Mouse (Mus musculus) MEL (cell line): Measurements from ENCODE around the gene Mapkap1. TPM values are rescaled to one million over a fixed set of nuclear protein-coding genes. Genes with fewer than 3 reads are reported as not detected.
A peak's percentile ranks its signal among the peaks of the same experiment; 100 is the strongest.

ENCODE experiments used
- DNase-seq: peaks from one replicate; pipeline ENCODE4 v3.0.0; 2011; ENCODE audit warnings: low read depth, low spot score
- H3K27ac ChIP-seq: 2 replicates; pipeline ENCODE4 v1.5.1; 2012; ENCODE audit warnings: low read depth, mild to moderate bottlenecking, control low read depth, low read length, moderate library complexity; ENCODE audit not compliant: control insufficient read depth
- H3K27me3 ChIP-seq, 2 experiments: fragments of 150-350 bp in 1 of 2; sonication (generic) in 1 of 2; 2 replicates each; pipeline ENCODE4 v1.6.1; 2012; ENCODE audit warnings: low read length in 2 of 2, mild to moderate bottlenecking in 2 of 2, improper control_type of control experiment in 1 of 2, moderate library complexity in 1 of 2; ENCODE audit not compliant: insufficient read depth in 2 of 2, control insufficient read depth in 1 of 2
- H3K36me3 ChIP-seq, 2 experiments: 2 replicates each; pipeline ENCODE4 v1.6.1; 2012 to 2014; ENCODE audit warnings: low read length in 2 of 2, improper control_type of control experiment in 1 of 2, inconsistent platforms in 1 of 2, mild to moderate bottlenecking in 1 of 2; ENCODE audit not compliant: insufficient read depth in 2 of 2, control insufficient read depth in 1 of 2
- H3K4me1 ChIP-seq, 2 experiments: fragments of 150-350 bp in 1 of 2; sonication (generic) in 1 of 2; 2 replicates each; pipeline ENCODE4 v1.6.1; 2012; ENCODE audit warnings: low read length in 2 of 2, improper control_type of control experiment in 1 of 2, mild to moderate bottlenecking in 1 of 2; ENCODE audit not compliant: insufficient read depth in 2 of 2, control insufficient read depth in 1 of 2
- H3K4me3 ChIP-seq, 2 experiments: fragments of 150-350 bp in 1 of 2; sonication (generic) in 1 of 2; 2 replicates each; pipeline ENCODE4 v1.5.1; 2012; ENCODE audit warnings: low read depth in 2 of 2, low read length in 2 of 2, mild to moderate bottlenecking in 2 of 2, moderate library complexity in 2 of 2, control low read depth in 1 of 2, improper control_type of control experiment in 1 of 2; ENCODE audit not compliant: control insufficient read depth in 1 of 2, insufficient read depth in 1 of 2
- H3K79me2 ChIP-seq: 2 replicates; pipeline ENCODE4 v1.6.1; 2012; ENCODE audit warnings: mild to moderate bottlenecking, low read length, moderate library complexity; ENCODE audit not compliant: control insufficient read depth, poor library complexity, insufficient read depth
- H3K9ac ChIP-seq: 2 replicates; pipeline ENCODE4 v1.6.1; 2012; ENCODE audit warnings: low read depth, mild to moderate bottlenecking, control low read depth, low read length, moderate library complexity; ENCODE audit not compliant: control insufficient read depth, poor library complexity, severe bottlenecking
- H3K9me3 ChIP-seq: fragments of 150-350 bp; sonication (generic); replicated peaks from 2 replicates; pipeline ENCODE4 v1.6.1; 2012; ENCODE audit warnings: mild to moderate bottlenecking, low read length, improper control_type of control experiment, moderate library complexity; ENCODE audit not compliant: insufficient read depth
- BHLHE40 ChIP-seq: IDR thresholded peaks from 2 replicates; pipeline ENCODE4 v1.6.1; 2012; ENCODE audit warnings: low read depth, mild to moderate bottlenecking, inconsistent platforms, low read length, improper control_type of control experiment, borderline replicate concordance
- CTCF ChIP-seq, 3 experiments: IDR thresholded peaks in 2 of 3; conservative IDR thresholded peaks in 1 of 3; 2 replicates each; pipeline ENCODE4 v1.5.1; 2011 to 2012; ENCODE audit warnings: low read length in 3 of 3, low read depth in 2 of 3, mild to moderate bottlenecking in 2 of 3, improper control_type of control experiment in 1 of 3, inconsistent platforms in 1 of 3, mixed read lengths in 1 of 3, moderate library complexity in 1 of 3; ENCODE audit not compliant: control insufficient read depth in 1 of 3, insufficient read depth in 1 of 3, poor library complexity in 1 of 3, severe bottlenecking in 1 of 3
- ELF1 ChIP-seq: IDR thresholded peaks from 2 replicates; pipeline ENCODE4 v1.6.1; 2014; ENCODE audit warnings: low read depth, mild to moderate bottlenecking, inconsistent platforms, low read length, improper control_type of control experiment, moderate library complexity
- EP300 ChIP-seq, 2 experiments: IDR thresholded peaks; 2 replicates each; pipeline ENCODE4 v1.6.1; 2011; ENCODE audit warnings: improper control_type of control experiment in 2 of 2, low read length in 2 of 2, low read depth in 1 of 2, mild to moderate bottlenecking in 1 of 2
- ETS1 ChIP-seq: IDR thresholded peaks from 2 replicates; pipeline ENCODE4 v1.6.1; 2012; ENCODE audit warnings: low read depth, mild to moderate bottlenecking, inconsistent platforms, low read length, improper control_type of control experiment, moderate library complexity
- HCFC1 ChIP-seq: IDR thresholded peaks from 2 replicates; pipeline ENCODE4 v1.6.1; 2012; ENCODE audit warnings: low read depth, mild to moderate bottlenecking, inconsistent platforms, low read length, improper control_type of control experiment, moderate library complexity
- JUND ChIP-seq: IDR thresholded peaks from 2 replicates; pipeline ENCODE4 v1.6.1; 2011; ENCODE audit warnings: low read depth, mild to moderate bottlenecking, improper control_type of control experiment, low read length
- MAX ChIP-seq: IDR thresholded peaks from 2 replicates; pipeline ENCODE4 v1.6.1; 2011; ENCODE audit warnings: low read length, improper control_type of control experiment
- MAZ ChIP-seq: IDR thresholded peaks from 2 replicates; pipeline ENCODE4 v1.6.1; 2012; ENCODE audit warnings: low read depth, mild to moderate bottlenecking, inconsistent platforms, low read length, improper control_type of control experiment
- MEF2A ChIP-seq: IDR thresholded peaks from 2 replicates; pipeline ENCODE4 v1.6.1; 2014; ENCODE audit warnings: low read depth, mild to moderate bottlenecking, inconsistent platforms, low read length, improper control_type of control experiment; ENCODE audit not compliant: poor library complexity, insufficient replicate concordance, severe bottlenecking; ENCODE audit errors: extremely low read depth
- MXI1 ChIP-seq: IDR thresholded peaks from 2 replicates; pipeline ENCODE4 v1.6.1; 2011; ENCODE audit warnings: mild to moderate bottlenecking, low read depth, low read length, improper control_type of control experiment
- NELFE ChIP-seq: IDR thresholded peaks from 2 replicates; pipeline ENCODE4 v1.6.1; 2011; ENCODE audit warnings: low read depth, low read length, improper control_type of control experiment
- NRF1 ChIP-seq: IDR thresholded peaks from 2 replicates; pipeline ENCODE4 v1.6.1; 2014; ENCODE audit warnings: low read depth, mild to moderate bottlenecking, inconsistent platforms, low read length, improper control_type of control experiment, moderate library complexity; ENCODE audit not compliant: poor library complexity, insufficient read depth, severe bottlenecking
- POLR2A ChIP-seq, 2 experiments: IDR thresholded peaks; 2 replicates each; pipeline ENCODE4 v1.6.1; 2011 to 2012; ENCODE audit warnings: low read length in 2 of 2, mild to moderate bottlenecking in 2 of 2, control low read depth in 1 of 2, improper control_type of control experiment in 1 of 2, low read depth in 1 of 2, moderate library complexity in 1 of 2; ENCODE audit not compliant: control insufficient read depth in 1 of 2, insufficient read depth in 1 of 2, poor library complexity in 1 of 2
- POLR2AphosphoS2 ChIP-seq: IDR thresholded peaks from 2 replicates; pipeline ENCODE4 v1.6.1; 2011; ENCODE audit warnings: low read length, improper control_type of control experiment
- POLR2AphosphoS5 ChIP-seq: IDR thresholded peaks from 2 replicates; pipeline ENCODE4 v1.6.1; 2012; ENCODE audit warnings: low read depth, borderline replicate concordance, mild to moderate bottlenecking, inconsistent platforms, low read length, moderate library complexity, mixed read lengths
- SIN3A ChIP-seq: IDR thresholded peaks from 2 replicates; pipeline ENCODE4 v1.6.1; 2012; ENCODE audit warnings: low read length, improper control_type of control experiment, inconsistent platforms
- TBP ChIP-seq: IDR thresholded peaks from 2 replicates; pipeline ENCODE4 v1.8.0; 2011; ENCODE audit warnings: low read depth, low read length, improper control_type of control experiment
- TCF12 ChIP-seq: IDR thresholded peaks from 2 replicates; pipeline ENCODE4 v1.6.1; 2014; ENCODE audit warnings: low read depth, mild to moderate bottlenecking, inconsistent platforms, low read length, improper control_type of control experiment, moderate library complexity
- UBTF ChIP-seq: IDR thresholded peaks from 2 replicates; pipeline ENCODE4 v1.6.1; 2012; ENCODE audit warnings: low read depth, mild to moderate bottlenecking, inconsistent platforms, low read length, improper control_type of control experiment, moderate library complexity, borderline replicate concordance; ENCODE audit not compliant: insufficient read depth
- USF1 ChIP-seq: IDR thresholded peaks from 2 replicates; pipeline ENCODE4 v1.6.1; 2014; ENCODE audit warnings: low read depth, mild to moderate bottlenecking, inconsistent platforms, low read length, improper control_type of control experiment, moderate library complexity
- ZMIZ1 ChIP-seq: IDR thresholded peaks from 2 replicates; pipeline ENCODE4 v1.6.1; 2012; ENCODE audit warnings: low read depth, mild to moderate bottlenecking, inconsistent platforms, low read length, improper control_type of control experiment, moderate library complexity
- polyA plus RNA-seq, 2 experiments: library from polyadenylated mRNA; stranded (reverse) in 1 of 2; unstranded in 1 of 2; fragments of >175 nt in 1 of 2; fragments of >200 nt in 1 of 2; gene quantifications; 2 replicates each; pipeline versions ENCODE4 v1.2.1 to v1.2.4; 2012; ENCODE audit warnings: low replicate concordance in 2 of 2, low read depth in 1 of 2; ENCODE audit not compliant: insufficient read length in 2 of 2, insufficient read depth in 1 of 2, missing spikeins in 1 of 2
- total RNA-seq: library from RNA; depleted of rRNA; stranded (reverse); fragments of 300-350 nt; gene quantifications from 2 replicates; pipeline ENCODE4 v1.2.3, GENCODE M21; 2012; rRNA removed

Mapkap1 gene
- total RNA-seq, result 44.6 and 52.5 TPM in 2 replicates
- 10 to 100 TPM in 1 of 2 experiments, not detected in 1; 42.1 TPM for polyA plus RNA-seq

DNA sequence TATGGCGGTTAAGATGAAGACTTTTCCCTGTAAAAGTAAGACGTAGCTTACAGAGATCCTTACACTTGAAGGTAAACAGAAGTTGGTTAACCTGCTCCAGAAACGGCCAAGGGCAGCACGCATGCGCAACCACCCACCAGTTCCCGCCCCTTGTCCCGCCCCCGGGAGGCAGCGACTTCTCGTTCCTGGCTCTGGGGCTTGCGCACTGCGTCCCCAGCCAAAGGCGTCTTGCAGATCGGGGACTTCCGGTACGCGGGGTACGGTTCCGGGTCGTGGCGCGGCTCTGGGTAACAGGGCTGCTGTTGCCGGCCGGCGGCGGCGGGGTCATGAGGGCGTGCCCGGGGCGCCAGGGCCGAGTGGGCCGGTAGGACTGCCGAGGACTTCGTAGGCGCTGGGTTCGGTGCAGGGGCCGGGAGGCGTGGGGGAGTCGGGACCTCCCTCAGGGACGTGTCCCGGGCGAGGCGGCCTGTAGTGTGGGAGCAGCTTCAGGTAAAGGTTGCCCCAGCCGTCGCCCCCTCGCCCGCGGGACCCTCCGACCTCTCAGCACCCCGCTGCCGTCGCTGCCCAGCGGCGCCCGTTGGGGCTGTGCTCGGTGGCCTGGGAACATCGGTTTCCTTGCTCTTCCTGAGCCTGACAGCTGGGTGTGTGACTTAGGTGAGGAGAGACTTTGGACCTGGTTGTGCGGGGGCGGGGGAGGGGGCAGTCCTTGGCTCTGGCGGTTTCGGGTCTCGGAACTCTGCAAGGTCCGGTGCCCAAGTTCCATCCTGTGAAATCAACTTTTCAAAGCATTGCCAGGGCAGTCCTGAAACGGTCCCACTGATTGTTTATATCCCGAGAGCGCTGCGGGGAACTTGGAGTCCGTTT lies at the start of gene Mapkap1:
Gene Mapkap1, plus strand, starts transcription at position 171 of the 864 bp plus-strand sequence.
- peak; percentile 98 for DNase-seq
- Histone ChIP-seq H3K4me1 (peaks cover 0 to 5% of the 10 kb centered on the region in 2 experiments; a peak in 2 of 4 replicates), H3K4me3 (peak within 1 kb of the TSS; percentile 81 to 94)
- peak; percentile 87 for TF ChIP-seq MXI1
- TF ChIP-seq UBTF, result 0 out of 2 replicates have a peak, but pooled peaks have one; percentile 49
- TF ChIP-seq TCF12, result peak; percentile 33; the same call in 1 of the 2 replicates
- peak; percentile 53; the same call in 1 of the 2 replicates for TF ChIP-seq MAZ
- peak; percentile 77; the same call in 1 of the 2 replicates for TF ChIP-seq ZMIZ1
- peak; percentile 86 for TF ChIP-seq ELF1
- TF ChIP-seq POLR2AphosphoS2, result peak; percentile 56; the same call in 1 of the 2 replicates
- TF ChIP-seq NRF1, result peak; percentile 98
- TF ChIP-seq TBP, result peak; percentile 70; the same call in 1 of the 2 replicates
- TF ChIP-seq EP300 (IDR thresholded peaks at IDR 0.05; ENCODE audit: low read depth in 1 of 2, low read length in 2 of 2), result no peak
- peak; percentile 72 to 74; a peak in 3 of 4 replicates for TF ChIP-seq POLR2A (IDR thresholded peaks at IDR 0.05; ENCODE audit: control insufficient read depth in 1 of 2, insufficient read depth in 1 of 2, low read depth in 1 of 2, low read length in 2 of 2, poor library complexity in 1 of 2)
- 0 out of 2 replicates have a peak, but pooled peaks have one; percentile 27 for TF ChIP-seq USF1
- TF ChIP-seq HCFC1, result peak; percentile 90
- no peak for TF ChIP-seq MEF2A
- TF ChIP-seq SIN3A, result peak; percentile 91
- TF ChIP-seq CTCF (IDR thresholded peaks at IDR 0.05 in 2 of 3, conservative IDR thresholded peaks at IDR 0.05 in 1 of 3; ENCODE audit: control insufficient read depth in 1 of 3, insufficient read depth in 1 of 3, low read depth in 2 of 3, low read length in 3 of 3, poor library complexity in 1 of 3, severe bottlenecking in 1 of 3), result no peak
- TF ChIP-seq BHLHE40, result no peak
- TF ChIP-seq POLR2AphosphoS5, result no peak
- no peak for TF ChIP-seq ETS1
- peak; percentile 57; the same call in 1 of the 2 replicates for TF ChIP-seq MAX
- TF ChIP-seq NELFE, result peak; percentile 75
- no peak for TF ChIP-seq JUND
- TF ChIP-seq, all 39 proteins: peak for 15
- peaks cover 19% of the 10 kb centered on the region for H3K79me2 ChIP-seq
- peak within 1 kb of the TSS; percentile 94 for H3K9ac ChIP-seq
- H3K27ac ChIP-seq, result peak within 1 kb of the TSS; percentile 29; the same call in 1 of the 2 replicates
- H3K36me3 ChIP-seq, result peaks cover 0 to 3% of the 10 kb centered on the region in 2 experiments; a peak in 2 of 4 replicates
- H3K27me3 ChIP-seq, result no peaks in the 10 kb centered on the region
- no peaks in the 10 kb centered on the region for H3K9me3 ChIP-seq
